Mouse (Mus musculus) MEL (cell line): ENCODE measurements around the gene Brip1.

Experiments used
- CTCF ChIP-seq, 3 experiments: IDR thresholded peaks in 2 of 3; conservative IDR thresholded peaks in 1 of 3; 2 replicates each; pipeline ENCODE4 v1.5.1; 2011 to 2012; ENCODE audit warnings: low read length in 3 of 3, low read depth in 2 of 3, mild to moderate bottlenecking in 2 of 3, improper control_type of control experiment in 1 of 3, inconsistent platforms in 1 of 3, mixed read lengths in 1 of 3, moderate library complexity in 1 of 3; ENCODE audit not compliant: control insufficient read depth in 1 of 3, insufficient read depth in 1 of 3, poor library complexity in 1 of 3, severe bottlenecking in 1 of 3
- EP300 ChIP-seq, 2 experiments: IDR thresholded peaks; 2 replicates each; pipeline ENCODE4 v1.6.1; 2011; ENCODE audit warnings: improper control_type of control experiment in 2 of 2, low read length in 2 of 2, low read depth in 1 of 2, mild to moderate bottlenecking in 1 of 2
- KAT2A ChIP-seq: conservative IDR thresholded peaks from 2 replicates; pipeline ENCODE4 v1.6.1; 2012; ENCODE audit warnings: low read depth, low read length, improper control_type of control experiment, inconsistent platforms
- USF2 ChIP-seq, 2 experiments: IDR thresholded peaks; 2 replicates each; pipeline ENCODE4 v1.6.1; 2011 to 2012; ENCODE audit warnings: improper control_type of control experiment in 2 of 2, low read length in 2 of 2, borderline replicate concordance in 1 of 2, inconsistent platforms in 1 of 2, low read depth in 1 of 2, mild to moderate bottlenecking in 1 of 2; ENCODE audit not compliant: insufficient read depth in 1 of 2
- ZMIZ1 ChIP-seq: IDR thresholded peaks from 2 replicates; pipeline ENCODE4 v1.6.1; 2012; ENCODE audit warnings: low read depth, mild to moderate bottlenecking, inconsistent platforms, low read length, improper control_type of control experiment, moderate library complexity

- TF ChIP-seq EP300 (IDR thresholded peaks at IDR 0.05; ENCODE audit: low read depth in 1 of 2, low read length in 2 of 2): peak in 1 of 2 experiments; percentile 80; a peak in 2 of 4 replicates
- no peak for TF ChIP-seq ZMIZ1
- TF ChIP-seq CTCF (IDR thresholded peaks at IDR 0.05 in 2 of 3, conservative IDR thresholded peaks at IDR 0.05 in 1 of 3; ENCODE audit: control insufficient read depth in 1 of 3, insufficient read depth in 1 of 3, low read depth in 2 of 3, low read length in 3 of 3, poor library complexity in 1 of 3, severe bottlenecking in 1 of 3): no peak
- no peak for TF ChIP-seq KAT2A
- no peak for TF ChIP-seq USF2 (IDR thresholded peaks at IDR 0.05; ENCODE audit: borderline replicate concordance in 1 of 2, insufficient read depth in 1 of 2, low read depth in 1 of 2, low read length in 2 of 2)
These were observed 174.3 kb downstream of the Brip1 start for GRCm38 (mm10) chr11:86026556-86027194.
